Mouse (Mus musculus) hindbrain, postnatal 0 days (tissue): ENCODE data around the gene Hs3st3b1. TPM values are rescaled to one million over a fixed set of nuclear protein-coding genes. Genes with fewer than 3 reads are reported as not detected.

Experiments
- ATAC-seq: fragments of 200-750 bp; cut with Nextera tagmentation; 2 replicates; pipeline ENCODE4 v1.8.0; 2017; ENCODE audit warnings: mild to moderate bottlenecking, moderate TSS enrichment, moderate library complexity
- DNase-seq: peaks from one replicate; pipeline ENCODE4 v3.0.0-alpha.2; 2015; ENCODE audit warnings: low spot score
- H3K27ac ChIP-seq: fragments of 300-500 bp; sonication (generic); 2 replicates; pipeline ENCODE4 v1.5.1; 2014; ENCODE audit warnings: mild to moderate bottlenecking
- H3K27me3 ChIP-seq: fragments of 300-500 bp; sonication (generic); 2 replicates; pipeline ENCODE4 v1.6.1; 2014; ENCODE audit warnings: low read length, mixed read lengths; ENCODE audit not compliant: insufficient read depth
- H3K36me3 ChIP-seq: fragments of 300-500 bp; sonication (generic); 2 replicates; pipeline ENCODE4 v1.6.1; 2014; ENCODE audit warnings: low read length, mixed read lengths; ENCODE audit not compliant: insufficient read depth
- H3K4me1 ChIP-seq: fragments of 300-500 bp; sonication (generic); 2 replicates; pipeline ENCODE4 v1.6.1; 2014; ENCODE audit warnings: antibody characterized with exemption, low read length, mixed read lengths; ENCODE audit not compliant: insufficient read depth
- H3K4me2 ChIP-seq: fragments of 300-500 bp; sonication (generic); 2 replicates; pipeline ENCODE4 v1.6.1; 2014; ENCODE audit warnings: low read depth, mild to moderate bottlenecking, low read length, moderate library complexity, mixed read lengths
- H3K4me3 ChIP-seq: fragments of 300-500 bp; sonication (generic); 2 replicates; pipeline ENCODE4 v1.5.1; 2014; ENCODE audit warnings: low read length
- H3K9ac ChIP-seq: fragments of 300-500 bp; sonication (generic); replicated peaks from 2 replicates; pipeline ENCODE4 v1.6.1; 2014; ENCODE audit warnings: mild to moderate bottlenecking, low read length, moderate library complexity, mixed read lengths
- H3K9me3 ChIP-seq: fragments of 300-500 bp; sonication (generic); 2 replicates; pipeline ENCODE4 v1.6.1; 2016; ENCODE audit warnings: low read length, mixed read lengths
- CTCF ChIP-seq: IDR thresholded peaks from 2 replicates; pipeline ENCODE4 v1.5.1; 2016; ENCODE audit warnings: antibody characterized with exemption, control low read depth, low read depth
- WGBS: fragments of 180-500 bp; shearing (Covaris S2); extraction: QIAGEN DNeasy Blood & Tissue Kit; methylation state at CpG from one replicate; pipeline ENCODE4 v1.1.7; 2014; 5-methylcytosine and 5-hydroxymethylcytosine counted together
- polyA plus RNA-seq: library from polyadenylated mRNA; unstranded; fragments of >200 nt; fragmentation: Nextera tagmentation; extraction: Ambion mirVana; gene quantifications from 2 replicates; pipeline ENCODE4 v1.2.1, GENCODE M21; 2015
- total RNA-seq: library from RNA; depleted of rRNA; stranded (reverse); fragments of >200 nt; gene quantifications from 2 replicates; pipeline ENCODE4 v1.2.3, GENCODE M21; 2014

Hs3st3b1 gene
- total and polyA plus RNA-seq, 2 experiments from 2014 or later = 2.6 to 13.3 TPM

GRCm38 (mm10) chr11:63924286-63924930 is 2.3 kb upstream of the Hs3st3b1 start:
- Histone ChIP-seq H3K4me2 (no peak overlapping the region), H3K27me3 (peaks cover 46% of the 10 kb centered on the region), H3K36me3 (no peaks in the 10 kb centered on the region), H3K4me3 (no peak overlapping the region), H3K9me3 (no peaks in the 10 kb centered on the region), H3K4me1 (peaks cover 7% of the 10 kb centered on the region), H3K9ac (no peak overlapping the region), H3K27ac (no peak overlapping the region)
- TF ChIP-seq CTCF = no peak
- WGBS = 10% methylated on average over 26 of the region's 26 CpGs
- DNase-seq = no peak
- ATAC-seq = no peak

DNA sequence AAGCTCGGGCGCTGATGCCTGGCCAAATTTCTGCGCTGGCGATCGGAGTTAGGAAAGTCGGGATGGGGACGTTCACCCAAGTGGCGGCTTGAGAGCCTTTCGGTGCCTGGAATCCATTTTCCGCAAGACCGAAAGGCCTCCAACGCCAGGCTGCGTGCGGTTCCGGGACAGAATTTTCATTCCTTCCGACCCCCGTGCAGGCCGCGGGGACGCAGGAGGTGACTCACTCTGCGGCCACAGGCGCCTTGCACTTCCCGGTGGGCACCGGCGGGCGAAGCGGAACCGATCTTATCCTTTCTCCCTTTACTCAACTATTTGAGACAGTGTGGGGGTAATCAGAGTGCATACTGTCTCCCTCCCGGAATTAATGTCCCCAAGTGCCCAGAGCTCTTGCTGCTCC is 1.3 kb upstream of the Hs3st3b1 start:
- no peaks in the 10 kb centered on the region for H3K36me3 ChIP-seq

GRCm38 (mm10) chr11:63921044-63921951 is 792 bp downstream of the Hs3st3b1 start:
- peak overlapping the region; percentile 41 for H3K9ac ChIP-seq
- H3K4me1 ChIP-seq = peaks cover 7% of the 10 kb centered on the region
- peaks cover 60% of the 10 kb centered on the region for H3K27me3 ChIP-seq
- H3K4me2 ChIP-seq = peak overlapping the region; percentile 67
- peak overlapping the region; percentile 48 for H3K4me3 ChIP-seq
- DNase-seq = peak; percentile 37
- no peaks in the 10 kb centered on the region for H3K9me3 ChIP-seq
- H3K27ac ChIP-seq = peak overlapping the region; percentile 48; the same call in 1 of the 2 replicates
- TF ChIP-seq CTCF = no peak
- under 1% methylated on average over 76 of the region's 80 CpGs for WGBS
- H3K36me3 ChIP-seq = no peaks in the 10 kb centered on the region
- ATAC-seq = no peak

More for the DNA sequence above, 1.3 kb upstream of the Hs3st3b1 start:
- WGBS = under 1% methylated on average over 29 of the region's 29 CpGs
- H3K4me3 ChIP-seq = peak overlapping the region; percentile 15
- H3K4me2 ChIP-seq = peak overlapping the region; percentile 51
- H3K27ac ChIP-seq = no peak overlapping the region
- TF ChIP-seq CTCF = no peak
- H3K9ac ChIP-seq = no peak overlapping the region
- ATAC-seq (no peak), DNase-seq (no peak)
- peaks cover 51% of the 10 kb centered on the region for H3K27me3 ChIP-seq
- no peaks in the 10 kb centered on the region for H3K9me3 ChIP-seq
- peaks cover 7% of the 10 kb centered on the region for H3K4me1 ChIP-seq

GRCm38 (mm10) chr11:63920531-63920930 is 1.6 kb downstream of the Hs3st3b1 start:
- Histone ChIP-seq H3K27ac (peak overlapping the region; percentile 26; the same call in 1 of the 2 replicates), H3K9me3 (no peaks in the 10 kb centered on the region), H3K4me2 (peak overlapping the region; percentile 67), H3K4me1 (peaks cover 7% of the 10 kb centered on the region), H3K4me3 (peak overlapping the region; percentile 48), H3K9ac (peak overlapping the region; percentile 44), H3K27me3 (peaks cover 65% of the 10 kb centered on the region), H3K36me3 (no peaks in the 10 kb centered on the region)
- DNase-seq (peak; percentile 93), ATAC-seq (peak; percentile 77)
- peak; percentile 86 for TF ChIP-seq CTCF
- under 1% methylated on average over 33 of the region's 33 CpGs for WGBS

- DNase-seq (no peak), ATAC-seq (no peak)
- H3K4me3 ChIP-seq = peak overlapping the region; percentile 48
- H3K9ac ChIP-seq = peak overlapping the region; percentile 44; the same call in 1 of the 2 replicates
- TF ChIP-seq CTCF = no peak
- peaks cover 67% of the 10 kb centered on the region for H3K27me3 ChIP-seq
- H3K4me1 ChIP-seq = peaks cover 9% of the 10 kb centered on the region
- H3K36me3 ChIP-seq = no peaks in the 10 kb centered on the region
- H3K27ac ChIP-seq = no peak overlapping the region
- WGBS = 6% methylated on average over 52 of the region's 52 CpGs
- peak overlapping the region; percentile 67 for H3K4me2 ChIP-seq
- no peaks in the 10 kb centered on the region for H3K9me3 ChIP-seq
Measured at GRCm38 (mm10) chr11:63919211-63920098, 2.6 kb downstream of the Hs3st3b1 start.
